Mouse (Mus musculus): ENCODE results near the gene Nab2. TPM values are rescaled to one million over a fixed set of nuclear protein-coding genes. Genes with fewer than 3 reads are reported as not detected.

Nab2 gene
- polyA plus RNA-seq, 1 experiment from 2014 or later, result 33.2 TPM

Other genes starting within 250 kb of the Nab2 start
- 22.7 and 26.0 TPM in 2 replicates for gene Stac3, start 166.9 kb downstream of the Nab2 start, polyA plus RNA-seq (2015; fragmentation: Nextera tagmentation; extraction: Ambion mirVana)
- gene Ndufa4l2, start 153.6 kb downstream of the Nab2 start, polyA plus RNA-seq (2015; fragmentation: Nextera tagmentation; extraction: Ambion mirVana), result 272 and 311 TPM in 2 replicates
- 106 and 116 TPM in 2 replicates for gene Shmt2, start 146.1 kb downstream of the Nab2 start, polyA plus RNA-seq (2015; fragmentation: Nextera tagmentation; extraction: Ambion mirVana)
- gene Nxph4, start 134.0 kb downstream of the Nab2 start, polyA plus RNA-seq (2015; fragmentation: Nextera tagmentation; extraction: Ambion mirVana), result 8.0 and 9.2 TPM in 2 replicates
- 161 and 163 TPM in 2 replicates for gene Lrp1, start 47.4 kb downstream of the Nab2 start, polyA plus RNA-seq (2015; fragmentation: Nextera tagmentation; extraction: Ambion mirVana)
- 35.3 and 36.2 TPM in 2 replicates for gene Stat6, start 25.6 kb downstream of the Nab2 start, polyA plus RNA-seq (2015; fragmentation: Nextera tagmentation; extraction: Ambion mirVana)
- 10.1 and 11.3 TPM in 2 replicates for gene Nemp1, start 1.7 kb downstream of the Nab2 start, polyA plus RNA-seq (2015; fragmentation: Nextera tagmentation; extraction: Ambion mirVana)
- gene Myo1a, start 36.6 kb upstream of the Nab2 start, polyA plus RNA-seq (2015; fragmentation: Nextera tagmentation; extraction: Ambion mirVana), result 0.49 and 0.57 TPM in 2 replicates
- 0.25 TPM in 1 of 2 replicates, not detected in the other for gene Tac2, start 55.9 kb upstream of the Nab2 start, polyA plus RNA-seq (2015; fragmentation: Nextera tagmentation; extraction: Ambion mirVana)
- gene Zbtb39, start 71.0 kb upstream of the Nab2 start, polyA plus RNA-seq (2015; fragmentation: Nextera tagmentation; extraction: Ambion mirVana), result 3.1 and 3.2 TPM in 2 replicates
- gene Gpr182, start 83.2 kb upstream of the Nab2 start, polyA plus RNA-seq (2015; fragmentation: Nextera tagmentation; extraction: Ambion mirVana), result 1.5 and 2.0 TPM in 2 replicates
- 0.36 and 0.38 TPM in 2 replicates for gene Rdh1, start 91.2 kb upstream of the Nab2 start, polyA plus RNA-seq (2015; fragmentation: Nextera tagmentation; extraction: Ambion mirVana)
- gene Rdh16f1, start 91.2 kb upstream of the Nab2 start, polyA plus RNA-seq (2015; fragmentation: Nextera tagmentation; extraction: Ambion mirVana), result 1.9 and 2.1 TPM in 2 replicates
- not detected in 2 replicates for gene Rdh9, start 107.8 kb upstream of the Nab2 start, polyA plus RNA-seq (2015; fragmentation: Nextera tagmentation; extraction: Ambion mirVana)
- gene Rdh16, start 132.6 kb upstream of the Nab2 start, polyA plus RNA-seq (2015; fragmentation: Nextera tagmentation; extraction: Ambion mirVana), result 0.11 TPM in 1 of 2 replicates, not detected in the other
- gene Rdh19, start 181.4 kb upstream of the Nab2 start, polyA plus RNA-seq (2015; fragmentation: Nextera tagmentation; extraction: Ambion mirVana), result not detected in 2 replicates
- gene Rdh16f2, start 197.9 kb upstream of the Nab2 start, polyA plus RNA-seq (2015; fragmentation: Nextera tagmentation; extraction: Ambion mirVana), result not detected in 2 replicates
- gene Rdh7, start 220.2 kb upstream of the Nab2 start, polyA plus RNA-seq (2015; fragmentation: Nextera tagmentation; extraction: Ambion mirVana), result not detected in 2 replicates
- 5.5 and 6.7 TPM in 2 replicates for gene Sdr9c7, start 229.9 kb upstream of the Nab2 start, polyA plus RNA-seq (2015; fragmentation: Nextera tagmentation; extraction: Ambion mirVana)